Mouse (Mus musculus) stomach, postnatal 0 days (tissue): ENCODE results near the gene Tuba4a.

ENCODE experiments used
- CTCF ChIP-seq: IDR thresholded peaks from 2 replicates; pipeline ENCODE4 v1.5.1; 2016; ENCODE audit warnings: antibody characterized with exemption, low read depth, mild to moderate bottlenecking, moderate library complexity
- EP300 ChIP-seq: optimal IDR thresholded peaks from 2 replicates; pipeline ENCODE3; 2016; ENCODE audit warnings: antibody characterized with exemption

- TF ChIP-seq CTCF, result no peak
- TF ChIP-seq EP300, result no peak
Measured at GRCm38 (mm10) chr1:75223532-75223931, 3.9 kb upstream of the Tuba4a start.
